Comparison of ENCODE assay signal across 14 mouse cellular contexts in genomic region chr11:69382478-69383105, GRCm38 (mm10). TPM values are rescaled to one million over a fixed set of nuclear protein-coding genes. Genes with fewer than 3 reads are reported as not detected.
DNase-seq lines count a peak whose midpoint lies in the region; TF ChIP-seq lines count a peak whose summit lies in the region.
"Had no signal": no experiment of that assay in that cellular context is flagged by ENCODE, and none has a peak within 500 bp of the region (broad histone marks: within the 10 kb centered on the region; RNA-seq: fewer than 3 reads in every experiment).

No protein-coding gene starts in this region.

- intact Hi-C loops in gastrocnemius, postnatal 14 days (cut with DNase I; ENCODE audit: low total_unique reads): no loop called here

- no peaks in the 10 kb centered on the region for H3K4me1 ChIP-seq in forebrain, embryonic 10.5 days

- H3K9me3 ChIP-seq in forebrain, embryonic 10.5 days: no peaks in the 10 kb centered on the region
- H3K9me3 ChIP-seq: embryonic facial prominence, embryonic 15.5 days; heart, embryonic 15.5 days had no signal

- H3K4me3 ChIP-seq in myocyte: no peak overlapping the region
- H3K4me3 ChIP-seq in forebrain, embryonic 10.5 days: no peak overlapping the region
- H3K4me3 ChIP-seq: embryonic facial prominence, embryonic 15.5 days; heart, embryonic 15.5 days had no signal

- H3K4me2 ChIP-seq in myocyte (ENCODE audit: low read depth): peak overlapping the region; percentile 59
- H3K4me2 ChIP-seq: embryonic facial prominence, embryonic 15.5 days; heart, embryonic 15.5 days; liver, embryonic 11.5 days had no signal

- no peaks in the 10 kb centered on the region for H3K79me2 ChIP-seq in myocyte (ENCODE audit: control insufficient read depth, insufficient read depth)

- 70% methylated on average over 10 of the region's 10 CpGs for WGBS in forebrain, embryonic 10.5 days

- DNase-seq in gastrocnemius, postnatal 14 days: peak; percentile 22
- DNase-seq in gastrocnemius, postnatal 10 days: no peak
- DNase-seq in lung, postnatal 10 days: peak; percentile 13
- DNase-seq in lung, adult 18-20 months: no peak
- peak; percentile 72 for DNase-seq in brain, adult 2 months (ENCODE audit: low read depth, low spot score)
- DNase-seq in forebrain, embryonic 10.5 days (ENCODE audit: extremely low spot score, low spot score): no peak
- DNase-seq: cerebellum, adult 9-11 months; lung, postnatal 14 days; right cerebral cortex, postnatal 25 days; thymus, adult 2 months had no signal

- peak; percentile 10 for TF ChIP-seq POLR2A in myocyte (IDR thresholded peaks at IDR 0.05; ENCODE audit: insufficient read length, low read depth)

- no peak overlapping the region for H3K27ac ChIP-seq in forebrain, embryonic 10.5 days
- H3K27ac ChIP-seq: embryonic facial prominence, embryonic 15.5 days had no signal

- no peaks in the 10 kb centered on the region for H3K27me3 ChIP-seq in myocyte (ENCODE audit: control insufficient read depth, insufficient read depth, insufficient read length)
- no peaks in the 10 kb centered on the region for H3K27me3 ChIP-seq in forebrain, embryonic 10.5 days (ENCODE audit: poor library complexity, severe bottlenecking)
- H3K27me3 ChIP-seq: embryonic facial prominence, embryonic 15.5 days; heart, embryonic 15.5 days had no signal

- H3ac ChIP-seq in myocyte (ENCODE audit: control insufficient read depth, insufficient read length): no peak overlapping the region

- H3K36me3 ChIP-seq in myocyte (ENCODE audit: control insufficient read depth, insufficient read depth): no peaks in the 10 kb centered on the region
- peaks cover 16% of the 10 kb centered on the region for H3K36me3 ChIP-seq in forebrain, embryonic 10.5 days (replicated peaks)
- H3K36me3 ChIP-seq: embryonic facial prominence, embryonic 15.5 days; heart, embryonic 15.5 days had no signal

TF ChIP-seq in myocyte, 11 proteins besides CTCF, POLR2A, EP300 and RAD21:
- no peak for TF ChIP-seq USF1 (IDR thresholded peaks at IDR 0.05; ENCODE audit: low read depth)
- peak; percentile 20 for TF ChIP-seq POLR2AphosphoS2 (IDR thresholded peaks at IDR 0.05; ENCODE audit: insufficient read length, low read depth)
- no peak for TF ChIP-seq E2F4 (IDR thresholded peaks at IDR 0.05; ENCODE audit: insufficient read depth)
- TF ChIP-seq MYOG (IDR thresholded peaks at IDR 0.05; ENCODE audit: control insufficient read depth in 1 of 3, insufficient read depth in 1 of 3, insufficient read length in 2 of 3, low read depth in 2 of 3): no peak
- TF ChIP-seq CEBPB (IDR thresholded peaks at IDR 0.05; ENCODE audit: insufficient read depth, poor library complexity, severe bottlenecking): no peak
- no peak for TF ChIP-seq TCF12 (IDR thresholded peaks at IDR 0.05; ENCODE audit: insufficient read depth, poor library complexity, severe bottlenecking)
- TF ChIP-seq TCF3 (IDR thresholded peaks at IDR 0.05; ENCODE audit: insufficient read length, low read depth): no peak

RNA-seq across cellular contexts. Expression of gene Naa38, which starts 12.7 kb away (rescaled TPM):
- 10 to 100 TPM; 79.5 to 87.9 TPM for total RNA-seq in gastrocnemius, postnatal 14 days (2021)
- 10 to 100 TPM; 83.8 to 94.5 TPM for total RNA-seq in gastrocnemius, postnatal 10 days (2021)
- polyA plus RNA-seq in myocyte (2012; fragmentation: generic; extraction: Trizol): 126 TPM
- polyA plus RNA-seq in forebrain, embryonic 10.5 days (2016; fragmentation: Nextera tagmentation; extraction: Ambion mirVana): 131 and 136 TPM in 2 replicates

RNA-seq across cellular contexts. Expression of gene Cyb5d1, which starts 12.8 kb away (rescaled TPM):
- 10 to 100 TPM; 19.0 to 20.7 TPM for total RNA-seq in gastrocnemius, postnatal 14 days (2021)
- total RNA-seq in gastrocnemius, postnatal 10 days (2021): 10 to 100 TPM; 18.8 to 22.3 TPM
- 23.0 TPM for polyA plus RNA-seq in myocyte (2012; fragmentation: generic; extraction: Trizol)
- polyA plus RNA-seq in forebrain, embryonic 10.5 days (2016; fragmentation: Nextera tagmentation; extraction: Ambion mirVana): 47.3 and 54.6 TPM in 2 replicates

RNA-seq across cellular contexts. Expression of gene Chd3, which starts 13.4 kb away (rescaled TPM):
- 10 to 100 TPM; 25.5 to 28.7 TPM for total RNA-seq in gastrocnemius, postnatal 14 days (2021)
- 10 to 100 TPM; 39.0 to 59.5 TPM for total RNA-seq in gastrocnemius, postnatal 10 days (2021)
- polyA plus RNA-seq in myocyte (2012; fragmentation: generic; extraction: Trizol): 148 TPM
- 40.7 and 44.9 TPM in 2 replicates for polyA plus RNA-seq in forebrain, embryonic 10.5 days (2016; fragmentation: Nextera tagmentation; extraction: Ambion mirVana)

RNA-seq across cellular contexts. Expression of gene Tmem88, which starts 15.4 kb away (rescaled TPM):
- total RNA-seq in gastrocnemius, postnatal 14 days (2021): 10 to 100 TPM; 12.8 to 15.2 TPM
- total RNA-seq in gastrocnemius, postnatal 10 days (2021): 10 to 100 TPM; 14.0 to 15.7 TPM
- polyA plus RNA-seq in myocyte (2012; fragmentation: generic; extraction: Trizol): 0.16 TPM
- polyA plus RNA-seq in forebrain, embryonic 10.5 days (2016; fragmentation: Nextera tagmentation; extraction: Ambion mirVana): 23.3 and 23.4 TPM in 2 replicates

RNA-seq across cellular contexts. Expression of gene Kdm6b, which starts 30.9 kb away (rescaled TPM):
- total RNA-seq in gastrocnemius, postnatal 14 days (2021): 10 to 100 TPM; 30.3 to 31.4 TPM
- 10 to 100 TPM; 35.9 to 47.5 TPM for total RNA-seq in gastrocnemius, postnatal 10 days (2021)
- 31.0 TPM for polyA plus RNA-seq in myocyte (2012; fragmentation: generic; extraction: Trizol)
- polyA plus RNA-seq in forebrain, embryonic 10.5 days (2016; fragmentation: Nextera tagmentation; extraction: Ambion mirVana): 31.7 TPM in 2 replicates

Comparison
In these comparisons a context has a peak if more than half of its experiments do, and no peak if none do; other contexts are left out.
1. DNase-seq: peak in gastrocnemius, postnatal 14 days (single experiment), lung, postnatal 10 days (single experiment) and brain, adult 2 months (single experiment); none in gastrocnemius, postnatal 10 days (single experiment), lung, adult 18-20 months (0 of 2) and forebrain, embryonic 10.5 days (single experiment).